Comparison of ENCODE assay signal across 18 mouse cellular contexts in the genomic region with DNA sequence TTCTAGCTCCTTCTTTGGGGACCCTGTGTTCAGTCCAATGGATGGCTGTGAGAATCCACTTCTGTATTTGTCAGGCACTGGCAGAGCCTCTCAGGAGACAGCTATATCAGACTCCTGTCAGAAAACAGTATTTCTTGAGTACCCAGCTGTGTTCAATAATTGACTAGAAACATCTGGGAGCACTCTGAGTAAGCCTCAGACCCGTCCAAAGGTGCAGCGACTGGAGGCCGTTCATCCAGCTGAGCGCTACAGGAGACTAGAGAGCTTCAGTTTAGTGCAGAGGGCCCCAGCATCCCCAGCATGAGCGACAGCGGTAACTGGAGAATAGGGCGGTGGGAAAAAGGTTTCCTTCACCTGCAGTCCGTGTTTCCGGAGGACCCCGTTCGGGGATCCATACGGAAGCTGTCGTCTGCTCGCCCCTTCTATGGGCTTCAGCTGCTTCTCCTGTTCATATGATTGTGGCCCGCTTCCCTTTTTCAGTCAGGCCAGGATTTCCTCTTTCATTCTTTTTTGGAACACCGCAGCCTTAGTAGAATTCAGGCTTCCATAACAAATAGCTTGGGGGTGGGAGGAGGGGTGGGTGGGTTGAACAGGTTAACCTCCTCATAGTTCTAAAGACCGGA. TPM values are rescaled to one million over a fixed set of nuclear protein-coding genes. Genes with fewer than 3 reads are reported as not detected.
DNase-seq lines count a peak whose midpoint lies in the region; ATAC-seq and TF ChIP-seq lines count a peak whose summit lies in the region.
"Had no signal": no experiment of that assay in that cellular context is flagged by ENCODE, and none has a peak within 500 bp of the region (broad histone marks: within the 10 kb centered on the region; RNA-seq: fewer than 3 reads in every experiment).

No protein-coding gene starts in this region.

- intact Hi-C loops in heart, postnatal 14 days (cut with DNase I): no loop called here

- ATAC-seq in heart, embryonic 14.5 days (ENCODE audit: insufficient number of reproducible peaks, insufficient read depth, low FRiP score, low read depth): no peak
- ATAC-seq in liver, embryonic 16.5 days (ENCODE audit: low read depth): no peak
- no peak for ATAC-seq in erythroid progenitor cell, adult 5-6 weeks (replicated peaks; ENCODE audit: low FRiP score, poor library complexity, severe bottlenecking)
- ATAC-seq: forebrain, embryonic 13.5 days; inflammation-experienced regulatory T-cells, adult 6 months had no signal

- H3K9me3 ChIP-seq in heart, embryonic 14.5 days (ENCODE audit: control insufficient read depth, low read length): no peaks in the 10 kb centered on the region
- no peaks in the 10 kb centered on the region for H3K9me3 ChIP-seq in liver, embryonic 16.5 days (replicated peaks; ENCODE audit: control insufficient read depth, low read length)
- H3K9me3 ChIP-seq: forebrain, embryonic 13.5 days; heart, embryonic 15.5 days; midbrain, embryonic 10.5 days had no signal

- 0 out of 2 replicates have a peak overlapping the region, but pooled peaks have one; percentile 16 for H3K9ac ChIP-seq in heart, embryonic 14.5 days (ENCODE audit: low read length)
- no peak overlapping the region for H3K9ac ChIP-seq in liver, embryonic 16.5 days (ENCODE audit: low read depth, low read length)
- H3K9ac ChIP-seq: forebrain, embryonic 13.5 days; heart, embryonic 15.5 days; liver, embryonic 14.5 days had no signal

- H3K27ac ChIP-seq in heart, embryonic 14.5 days (replicated peaks in 1 of 2; ENCODE audit: control insufficient read depth in 1 of 2, insufficient read depth in 1 of 2, low read depth in 2 of 2, low read length in 2 of 2): no peak overlapping the region
- H3K27ac ChIP-seq in testis, adult 2 months (ENCODE audit: control insufficient read depth, insufficient read depth, low read depth, low read length): no peak overlapping the region
- H3K27ac ChIP-seq in liver, embryonic 16.5 days (ENCODE audit: low read length): no peak overlapping the region
- H3K27ac ChIP-seq: forebrain, embryonic 13.5 days; gastrocnemius, adult 2 months; heart, embryonic 15.5 days; left cerebral cortex, adult 2 months; liver, embryonic 14.5 days; midbrain, embryonic 10.5 days had no signal

- H3K4me2 ChIP-seq in heart, embryonic 14.5 days (ENCODE audit: low read length): no peak overlapping the region
- H3K4me2 ChIP-seq in liver, embryonic 16.5 days (ENCODE audit: low read depth, low read length): 0 out of 2 replicates have a peak overlapping the region, but pooled peaks have one; percentile 17
- H3K4me2 ChIP-seq: forebrain, embryonic 13.5 days; heart, embryonic 15.5 days had no signal

- TF ChIP-seq CTCF in testis, adult 2 months (IDR thresholded peaks at IDR 0.05; ENCODE audit: control insufficient read depth, insufficient read depth, insufficient replicate concordance, low read depth, low read length): no peak

- peaks cover 0 to 2% of the 10 kb centered on the region in 2 experiments; a peak in 2 of 4 replicates for H3K4me1 ChIP-seq in heart, embryonic 14.5 days (ENCODE audit: control insufficient read depth in 2 of 2, insufficient read depth in 2 of 2, low read length in 2 of 2)
- peaks cover 6% of the 10 kb centered on the region for H3K4me1 ChIP-seq in testis, adult 2 months (ENCODE audit: control insufficient read depth, insufficient read depth, low read length)
- no peaks in the 10 kb centered on the region for H3K4me1 ChIP-seq in liver, embryonic 16.5 days (ENCODE audit: control insufficient read depth, low read depth, low read length)
- H3K4me1 ChIP-seq: forebrain, embryonic 13.5 days had no signal

- H3K36me3 ChIP-seq in heart, embryonic 14.5 days (ENCODE audit: control insufficient read depth, insufficient read depth, low read length): no peaks in the 10 kb centered on the region
- no peaks in the 10 kb centered on the region for H3K36me3 ChIP-seq in testis, adult 2 months (ENCODE audit: control insufficient read depth, insufficient read depth, low read length)
- no peaks in the 10 kb centered on the region for H3K36me3 ChIP-seq in liver, embryonic 16.5 days (ENCODE audit: control insufficient read depth, insufficient read depth)
- H3K36me3 ChIP-seq: heart, embryonic 15.5 days; midbrain, embryonic 10.5 days had no signal

- H3K27me3 ChIP-seq in heart, embryonic 14.5 days (ENCODE audit: control insufficient read depth, insufficient read depth, low read length): no peaks in the 10 kb centered on the region
- H3K27me3 ChIP-seq in testis, adult 2 months (ENCODE audit: control insufficient read depth, insufficient read depth, low read length): no peaks in the 10 kb centered on the region
- no peaks in the 10 kb centered on the region for H3K27me3 ChIP-seq in liver, embryonic 16.5 days (ENCODE audit: control insufficient read depth, insufficient read depth, low read depth, low read length)
- H3K27me3 ChIP-seq: heart, embryonic 15.5 days had no signal

- H3K4me3 ChIP-seq in heart, embryonic 14.5 days (ENCODE audit: control insufficient read depth in 1 of 2, insufficient read depth in 1 of 2, low read depth in 1 of 2, low read length in 2 of 2): no peak overlapping the region
- peak overlapping the region; percentile 68 for H3K4me3 ChIP-seq in testis, adult 2 months (ENCODE audit: control insufficient read depth, low read depth, low read length)
- no peak overlapping the region for H3K4me3 ChIP-seq in liver, embryonic 16.5 days (ENCODE audit: low read depth, low read length)
- H3K4me3 ChIP-seq: forebrain, embryonic 13.5 days; gastrocnemius, adult 2 months; heart, embryonic 15.5 days; left cerebral cortex, adult 2 months; midbrain, embryonic 10.5 days had no signal

- no peak for TF ChIP-seq POLR2A in testis, adult 2 months (IDR thresholded peaks at IDR 0.05; ENCODE audit: control insufficient read depth, low read depth, low read length)

- WGBS in heart, embryonic 14.5 days: 40% methylated on average over 17 of the region's 17 CpGs
- WGBS in liver, embryonic 16.5 days (ENCODE audit: insufficient replicate concordance): 13% methylated on average over 17 of the region's 17 CpGs

- DNase-seq in heart, postnatal 14 days: no peak
- no peak for DNase-seq in testis, postnatal 10 days (ENCODE audit: low spot score)
- no peak for DNase-seq in thymus, postnatal 14 days
- no peak for DNase-seq in spleen, postnatal 10 days (ENCODE audit: low spot score in 2 of 2)
- DNase-seq: adrenal gland, postnatal 25 days; cerebellum, adult 11 months; gastrocnemius, adult 2 months; spleen, adult 18-20 months had no signal

RNA-seq across cellular contexts. Expression of a gene that starts 24.2 kb away (rescaled TPM):
- polyA plus RNA-seq in heart, embryonic 14.5 days (2014; fragmentation: Nextera tagmentation; extraction: Ambion mirVana): 1.5 and 1.6 TPM in 2 replicates
- total RNA-seq in heart, postnatal 14 days (2021): 1 to 10 TPM in 1 of 2 experiments, under 1 TPM in 1; 0.98 to 1.1 TPM
- 9.8 and 13.1 TPM in 2 replicates for polyA plus RNA-seq in testis, adult 2 months (2012; rRNA removed)
- 1.0 and 1.1 TPM in 2 replicates for polyA plus RNA-seq in liver, embryonic 16.5 days (2015; fragmentation: Nextera tagmentation; extraction: Ambion mirVana)
- total RNA-seq in erythroid progenitor cell, adult 5-6 weeks (2015; ENCODE audit: low replicate concordance): 1.1 TPM in 1 of 2 replicates, not detected in the other
- total RNA-seq in erythroid progenitor cell, adult 5-6 weeks (2017; ENCODE audit: low replicate concordance): 0.90 and 2.7 TPM in 2 replicates

RNA-seq across cellular contexts. Expression of a gene that starts 30.6 kb away (rescaled TPM):
- 2.0 and 5.0 TPM in 2 replicates for polyA plus RNA-seq in heart, embryonic 14.5 days (2014; fragmentation: Nextera tagmentation; extraction: Ambion mirVana)
- under 1 TPM; 0.49 to 0.76 TPM for total RNA-seq in heart, postnatal 14 days (2021)
- 66.1 and 68.5 TPM in 2 replicates for polyA plus RNA-seq in testis, adult 2 months (2012; rRNA removed)
- polyA plus RNA-seq in liver, embryonic 16.5 days (2015; fragmentation: Nextera tagmentation; extraction: Ambion mirVana): 0.81 and 2.5 TPM in 2 replicates
- not detected in 2 replicates for total RNA-seq in erythroid progenitor cell, adult 5-6 weeks (2015; ENCODE audit: low replicate concordance)
- total RNA-seq in erythroid progenitor cell, adult 5-6 weeks (2017; ENCODE audit: low replicate concordance): 2.4 TPM in 1 of 2 replicates, not detected in the other

RNA-seq across cellular contexts. Expression of a gene that starts 48.9 kb away (rescaled TPM):
- polyA plus RNA-seq in heart, embryonic 14.5 days (2014; fragmentation: Nextera tagmentation; extraction: Ambion mirVana): 187 and 196 TPM in 2 replicates
- total RNA-seq in heart, postnatal 14 days (2021): 100 to 1,000 TPM; 110 to 117 TPM
- polyA plus RNA-seq in testis, adult 2 months (2012; rRNA removed): 7.6 and 16.5 TPM in 2 replicates
- 112 and 113 TPM in 2 replicates for polyA plus RNA-seq in liver, embryonic 16.5 days (2015; fragmentation: Nextera tagmentation; extraction: Ambion mirVana)
- 95.6 and 112 TPM in 2 replicates for total RNA-seq in erythroid progenitor cell, adult 5-6 weeks (2015; ENCODE audit: low replicate concordance)
- 21.1 and 56.0 TPM in 2 replicates for total RNA-seq in erythroid progenitor cell, adult 5-6 weeks (2017; ENCODE audit: low replicate concordance)

Comparison
In these comparisons a context has a peak if more than half of its experiments do, and no peak if none do; other contexts are left out.
1. RNA of a gene that starts 30.6 kb away (polyA plus RNA-seq): 66.1 to 68.5 TPM in testis, adult 2 months; 2.0 to 5.0 TPM in heart, embryonic 14.5 days and 0.81 to 2.5 TPM in liver, embryonic 16.5 days; every median in the first group is over 10 times any median in the second.